Mouse (Mus musculus) kidney, adult 2 months (tissue): ENCODE data around the gene Pdlim5.

Source experiments
- CTCF ChIP-seq: fragments of 200-500 bp; conservative IDR thresholded peaks from 2 replicates; pipeline ENCODE4 v1.5.1; 2011; ENCODE audit warnings: low read depth, mild to moderate bottlenecking, control low read depth, low read length, moderate library complexity, mixed read lengths; ENCODE audit not compliant: insufficient read depth, insufficient read length
- POLR2A ChIP-seq: fragments of 200-500 bp; IDR thresholded peaks from one replicate; pipeline ENCODE4 v1.6.1; 2011; ENCODE audit warnings: low read depth, low read length, control low read depth

- TF ChIP-seq POLR2A: no peak
- no peak for TF ChIP-seq CTCF
These were observed 63.5 kb downstream of the Pdlim5 start for GRCm38 (mm10) chr3:142331872-142332554.
